Mouse (Mus musculus) monocyte, adult 2 months (primary cell): ENCODE results near the gene Adcy3.
"Not testable (repeated sequence)": the region's sequence is repeated elsewhere in the genome, so short reads cannot be mapped to it uniquely, and the experiment has no call there.

Experiments used
- DNase-seq, 2 experiments: peaks; one replicate each; pipeline ENCODE4 v3.0.0; 2022; ENCODE audit warnings: low spot score in 2 of 2, low read depth in 1 of 2

The Adcy3 gene

DNA sequence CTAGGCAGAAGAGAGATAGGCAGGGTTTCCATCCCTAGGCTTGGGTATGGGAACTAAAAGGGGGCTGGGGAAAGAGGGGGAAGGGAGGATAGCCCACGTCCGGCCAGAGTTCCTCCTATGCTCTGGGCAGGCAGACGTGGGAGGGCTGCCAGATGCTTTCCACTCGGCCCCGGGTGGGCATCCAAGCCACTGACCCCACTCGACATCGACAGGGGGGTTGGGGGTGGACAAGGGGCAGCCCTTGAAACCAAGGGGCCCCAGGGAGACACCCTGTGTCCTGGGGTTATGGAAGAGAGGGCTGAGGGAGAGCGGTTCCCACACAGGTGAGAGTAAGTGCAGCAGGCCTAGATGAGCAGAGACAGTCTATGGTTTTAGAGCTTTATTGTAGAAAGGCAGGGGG is 107.4 kb downstream of the Adcy3 start:
- not testable (repeated sequence) for DNase-seq

DNA sequence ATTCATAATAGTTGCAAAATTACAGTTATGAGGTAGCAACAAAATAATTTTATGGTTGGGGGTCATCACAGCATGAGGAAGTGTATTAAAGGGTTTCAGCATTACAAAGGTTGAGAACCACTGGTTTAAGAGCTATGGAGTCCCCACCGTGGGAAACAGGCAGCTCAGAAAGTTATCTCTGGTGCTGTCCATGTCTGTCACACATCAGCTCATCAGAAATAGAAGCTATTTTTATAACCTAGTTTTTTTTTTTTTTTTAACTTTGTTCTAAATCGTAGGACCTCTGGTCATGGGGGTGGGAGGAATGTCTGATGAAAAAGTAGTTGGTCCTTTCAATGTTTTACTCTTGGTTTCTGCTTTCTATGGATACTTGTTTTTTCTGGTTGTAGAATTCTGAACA is 110.9 kb downstream of the Adcy3 start:
- no peak for DNase-seq

DNA sequence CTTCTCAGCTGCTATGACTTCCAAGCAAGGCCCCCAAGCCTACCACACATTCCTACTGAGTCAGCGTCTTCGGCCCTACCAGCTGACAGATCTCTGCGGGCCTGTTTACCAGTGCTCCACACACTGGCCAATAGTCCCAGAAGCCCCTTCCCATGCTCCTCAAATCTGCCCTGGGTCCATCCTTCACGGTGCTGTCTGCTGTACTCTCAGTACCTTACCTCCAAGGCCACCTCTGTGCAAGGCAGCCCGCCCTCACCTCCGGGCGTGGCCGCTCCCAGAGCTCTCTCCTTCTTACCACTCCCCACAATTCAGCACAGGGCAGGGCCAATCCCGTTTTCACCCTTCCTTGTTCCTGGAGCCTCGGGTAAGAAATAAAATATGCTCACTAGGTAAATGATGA is 112.8 kb downstream of the Adcy3 start:
- DNase-seq, result no peak

DNA sequence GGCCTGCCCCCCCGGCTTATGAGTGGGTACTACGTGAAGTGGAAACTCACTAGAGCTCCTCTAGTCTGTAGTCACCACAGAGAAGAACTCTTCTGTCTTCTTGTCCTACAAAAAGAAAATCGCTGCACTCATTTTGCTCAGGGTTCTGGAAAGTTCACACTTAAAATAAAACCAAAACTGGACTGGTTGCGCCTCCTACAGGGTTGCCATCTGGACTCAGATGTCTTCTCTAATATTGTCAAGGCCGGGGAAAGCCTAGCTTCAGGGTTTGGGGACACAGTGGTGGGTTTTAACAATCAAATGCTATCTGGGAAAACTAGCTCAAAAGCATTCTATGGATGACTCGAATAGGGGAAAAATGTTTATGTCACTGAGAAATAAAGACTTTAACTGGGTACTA is 116.9 kb downstream of the Adcy3 start:
- no peak for DNase-seq

DNA sequence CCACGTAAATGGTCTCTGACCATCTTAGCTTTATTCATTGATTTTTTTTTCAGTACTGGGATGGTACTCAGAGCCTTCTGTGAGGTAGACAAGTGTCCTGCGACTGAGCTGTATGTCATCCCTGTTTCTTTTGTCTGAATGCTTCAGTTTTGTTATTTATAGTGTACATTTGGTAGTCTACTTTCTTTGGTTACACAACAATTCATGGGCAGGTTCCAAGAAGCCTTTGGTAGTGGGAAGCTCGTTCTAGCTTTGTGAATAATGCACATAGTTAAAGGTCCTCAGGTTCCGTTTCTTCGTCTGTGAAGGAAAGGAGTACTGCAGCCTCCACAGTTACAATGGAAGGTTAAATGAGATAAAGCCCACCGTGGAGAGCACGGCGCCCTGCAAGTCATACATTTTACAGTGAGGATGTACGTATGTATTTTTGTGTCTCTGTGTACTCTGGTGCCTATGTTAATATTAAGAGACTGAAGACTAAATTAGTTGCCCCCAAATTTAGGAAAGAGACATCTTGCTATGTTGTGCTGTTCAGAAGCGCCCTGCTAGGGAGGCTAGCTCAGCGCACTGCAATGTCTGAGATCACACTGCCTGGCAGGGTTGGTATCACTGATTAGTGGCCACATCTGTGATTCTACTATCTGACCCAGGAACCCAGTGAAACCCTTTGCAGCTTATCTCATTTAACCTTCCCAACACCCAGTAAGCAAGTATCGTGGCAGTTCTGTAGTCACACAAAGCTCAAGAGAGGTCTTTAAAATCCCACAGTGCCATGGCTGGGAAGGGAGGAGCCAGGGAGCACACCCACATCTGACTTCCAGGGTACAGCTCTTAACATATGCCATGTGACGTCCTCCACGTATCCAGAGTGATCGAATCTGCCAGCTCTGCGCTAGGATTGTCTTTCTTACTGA is 120.1 kb downstream of the Adcy3 start:
- DNase-seq, result no peak
